Mouse (Mus musculus) retina, embryonic 14.5 days (tissue): ENCODE data around the gene 4930435E12Rik.

Experiments
- DNase-seq: peaks from one replicate; pipeline ENCODE4 v3.0.0-alpha.2; 2015; ENCODE audit warnings: low spot score

The 4930435E12Rik gene

DNA sequence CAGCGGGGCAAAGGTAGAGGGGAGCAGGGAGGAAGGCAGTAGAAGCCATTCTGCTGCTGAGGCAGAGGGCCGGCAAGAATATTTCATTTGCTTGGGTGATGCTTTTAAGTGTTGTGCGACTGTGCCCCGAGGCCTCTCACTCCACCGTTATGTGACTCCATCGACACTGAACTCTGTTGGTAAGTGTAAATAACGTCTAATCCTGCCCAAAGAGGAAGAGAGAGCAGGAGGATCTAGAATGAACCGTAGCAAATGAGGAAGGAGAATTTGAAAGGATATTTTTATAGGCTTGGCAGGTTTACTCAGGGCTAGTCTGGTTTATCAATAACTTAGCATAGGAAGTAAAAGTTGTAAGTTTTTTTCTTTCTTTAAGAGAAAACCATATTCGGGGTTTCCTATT is 59.0 kb downstream of the 4930435E12Rik start:
- DNase-seq = no peak

DNA sequence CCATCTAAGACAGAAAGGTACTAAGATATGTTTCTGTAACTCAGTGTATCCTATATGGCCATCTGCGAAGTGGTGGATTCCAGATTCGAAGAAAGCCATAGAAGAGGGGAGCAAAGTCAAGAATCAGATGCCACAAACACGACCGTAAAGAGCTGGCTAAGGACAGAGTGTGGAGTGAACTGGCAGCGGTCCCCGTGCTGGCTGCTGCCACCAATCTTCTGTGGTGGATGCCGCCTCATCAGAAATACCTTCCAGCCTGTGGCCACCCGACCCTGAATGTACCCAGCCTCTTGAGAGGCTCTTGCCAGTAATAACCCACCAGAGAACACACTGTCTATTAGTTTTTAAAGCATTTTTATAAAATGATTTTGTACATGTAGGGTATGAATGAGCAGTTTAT is 60.2 kb downstream of the 4930435E12Rik start:
- DNase-seq = no peak

DNA sequence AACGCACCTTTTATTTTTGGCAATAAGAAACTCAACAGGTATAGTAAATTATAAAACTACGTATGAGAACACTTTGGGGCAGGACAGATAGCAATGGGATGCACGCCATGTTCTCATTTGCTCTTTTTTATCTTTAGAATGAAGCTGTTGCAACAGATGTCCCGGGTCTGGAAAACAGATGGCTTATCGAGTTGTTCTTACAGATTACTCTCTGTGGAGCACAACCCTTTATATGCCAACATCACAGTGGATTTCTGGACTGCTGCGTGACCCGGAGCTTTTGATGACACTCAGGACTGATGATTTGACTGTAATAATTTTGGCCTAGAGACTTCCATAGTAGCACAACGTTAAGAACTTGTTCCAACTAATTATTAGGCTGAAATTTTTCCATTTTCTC is 60.8 kb downstream of the 4930435E12Rik start:
- no peak for DNase-seq

DNA sequence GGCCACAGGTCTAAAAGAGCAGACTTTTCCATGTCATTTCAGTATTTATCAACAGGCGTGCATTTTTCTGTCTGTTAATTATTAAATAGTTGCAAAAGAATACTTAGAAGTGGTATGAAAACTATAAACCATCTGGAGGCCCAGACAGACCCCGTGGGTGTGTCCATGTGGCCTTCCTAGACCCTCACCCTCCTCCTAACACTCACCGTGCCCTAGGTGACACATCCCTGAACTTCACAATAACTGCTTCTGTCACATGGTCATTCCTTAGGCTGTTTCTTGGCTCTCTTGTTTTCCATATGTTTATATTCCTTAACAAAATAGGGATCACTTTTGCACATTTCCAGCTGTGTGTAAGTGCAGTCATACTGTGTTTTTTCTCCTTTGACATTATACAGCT is 61.9 kb downstream of the 4930435E12Rik start:
- DNase-seq = no peak

DNA sequence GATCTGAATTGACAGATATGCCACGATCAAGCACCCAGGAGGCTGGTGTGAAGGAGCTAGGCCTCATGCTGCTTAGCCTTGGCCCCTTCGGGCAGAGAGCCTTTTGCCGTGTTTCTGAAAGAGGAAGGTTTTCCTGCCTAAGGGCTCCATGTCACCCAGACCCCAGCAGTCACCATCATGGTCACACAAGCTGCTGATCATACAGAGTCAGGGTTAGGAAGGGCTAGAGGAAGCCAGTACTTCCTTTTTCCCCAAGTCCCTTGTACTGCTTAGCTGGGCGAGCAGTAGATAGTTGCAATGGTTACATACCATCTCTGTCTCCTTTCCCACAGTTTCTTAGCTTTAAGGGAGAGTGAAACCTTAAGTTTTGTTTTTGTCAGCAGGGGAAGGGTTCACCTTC is 65.0 kb downstream of the 4930435E12Rik start:
- DNase-seq = no peak

DNA sequence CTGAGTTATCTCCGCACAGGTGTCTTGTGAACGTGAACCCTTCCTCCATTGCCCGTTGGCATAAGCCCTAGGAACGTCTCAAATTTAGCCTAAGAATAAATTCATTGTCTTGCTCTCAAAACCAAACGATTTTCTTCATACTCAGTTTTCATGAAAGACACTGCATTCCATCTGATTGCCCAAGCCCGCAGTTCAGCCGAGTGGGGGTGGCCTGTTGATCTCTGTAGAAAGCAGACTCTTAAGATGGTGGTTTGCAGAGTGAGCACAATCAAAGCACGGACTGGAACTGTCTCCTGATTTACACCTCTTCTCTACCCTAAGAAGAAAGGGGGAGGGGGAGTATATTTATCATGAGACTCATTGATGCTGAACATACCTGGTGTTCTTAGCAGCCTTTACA is 66.1 kb downstream of the 4930435E12Rik start:
- DNase-seq = no peak
